Mouse (Mus musculus) B cell, adult 67 days (primary cell): ENCODE measurements around the gene Btbd7. TPM values are rescaled to one million over a fixed set of nuclear protein-coding genes. Genes with fewer than 3 reads are reported as not detected.

Experiments used
- total RNA-seq, 2 experiments: library from RNA; stranded (reverse); gene quantifications; 4 replicates each; pipeline ENCODE4 v1.2.4; 2023

Gene Btbd7
- 10 to 100 TPM; 47.0 to 52.4 TPM for total RNA-seq

GRCm38 (mm10) chr12:102878031-102878823, at the start of gene Btbd7:
Btbd7 (minus strand) TSS chr12:102878471.

GRCm38 (mm10) chr12:102899091-102899490, 20.8 kb upstream of the Btbd7 start, which contains the start of gene Cox8c:
Cox8c (plus strand) TSS chr12:102899316.

DNA sequence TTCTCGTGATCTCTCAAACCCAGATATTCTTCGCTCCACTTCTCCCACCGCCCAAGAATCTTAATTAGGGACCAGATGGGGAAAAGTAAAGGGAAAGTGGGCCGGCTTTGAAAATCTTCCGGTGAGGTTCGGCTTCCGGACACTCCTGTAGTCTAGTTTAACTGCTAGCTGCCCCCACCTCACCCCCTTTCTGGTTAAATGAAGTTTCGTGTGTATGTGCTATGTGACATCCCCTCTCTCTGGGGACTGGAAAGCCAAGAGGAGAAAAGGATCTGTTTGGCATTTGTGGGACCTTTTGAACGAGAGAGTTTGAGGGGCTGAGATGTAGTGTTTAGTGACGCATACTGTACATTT, 119.9 kb downstream of the Btbd7 start, which contains the start of gene Gm20604:
Gene Gm20604 (minus strand): TSS at position 270 of the 354 bp plus-strand sequence.

GRCm38 (mm10) chr12:102757689-102758402, 120.4 kb downstream of the Btbd7 start, which contains the start of the genes Gm28051, Gon7 and Ubr7:
Gm28051 (minus strand) TSS chr12:102757765.
Gon7 (minus strand) TSS chr12:102757803.
Ubr7 (plus strand) TSS chr12:102757967.

GRCm38 (mm10) chr12:102743589-102744574, 134.4 kb downstream of the Btbd7 start, which contains the start of the genes Moap1 and Tmem251:
Moap1 (minus strand) TSS chr12:102743661.
Tmem251 (plus strand) TSS chr12:102743762.

Other genes with a start within 250 kb of the Btbd7 start
- 10 to 100 TPM; 23.1 to 24.7 TPM for gene Itpk1, start 173.5 kb downstream of the Btbd7 start, total RNA-seq
- gene Moap1, start 134.8 kb downstream of the Btbd7 start, total RNA-seq = 1 to 10 TPM; 9.0 to 9.9 TPM
- 10 to 100 TPM; 24.8 to 29.8 TPM for gene Tmem251, start 134.7 kb downstream of the Btbd7 start, total RNA-seq
- gene Gm28051, start 120.7 kb downstream of the Btbd7 start, total RNA-seq = not detected
- 10 to 100 TPM; 25.5 to 28.6 TPM for gene Gon7, start 120.7 kb downstream of the Btbd7 start, total RNA-seq
- 10 to 100 TPM; 22.4 to 22.8 TPM for gene Ubr7, start 120.5 kb downstream of the Btbd7 start, total RNA-seq
- 1 to 10 TPM; 5.1 to 6.6 TPM for gene Gm20604, start 119.8 kb downstream of the Btbd7 start, total RNA-seq
- gene Cox8c, start 20.8 kb upstream of the Btbd7 start, total RNA-seq = not detected
- not detected for gene Unc79, start 70.4 kb upstream of the Btbd7 start, total RNA-seq